Mouse (Mus musculus) testis, postnatal 14 days (tissue): ENCODE data around the gene Agap1.

ENCODE experiments used
- DNase-seq: peaks from one replicate; pipeline ENCODE4 v3.0.0; 2021; ENCODE audit warnings: low spot score

The Agap1 gene

DNA sequence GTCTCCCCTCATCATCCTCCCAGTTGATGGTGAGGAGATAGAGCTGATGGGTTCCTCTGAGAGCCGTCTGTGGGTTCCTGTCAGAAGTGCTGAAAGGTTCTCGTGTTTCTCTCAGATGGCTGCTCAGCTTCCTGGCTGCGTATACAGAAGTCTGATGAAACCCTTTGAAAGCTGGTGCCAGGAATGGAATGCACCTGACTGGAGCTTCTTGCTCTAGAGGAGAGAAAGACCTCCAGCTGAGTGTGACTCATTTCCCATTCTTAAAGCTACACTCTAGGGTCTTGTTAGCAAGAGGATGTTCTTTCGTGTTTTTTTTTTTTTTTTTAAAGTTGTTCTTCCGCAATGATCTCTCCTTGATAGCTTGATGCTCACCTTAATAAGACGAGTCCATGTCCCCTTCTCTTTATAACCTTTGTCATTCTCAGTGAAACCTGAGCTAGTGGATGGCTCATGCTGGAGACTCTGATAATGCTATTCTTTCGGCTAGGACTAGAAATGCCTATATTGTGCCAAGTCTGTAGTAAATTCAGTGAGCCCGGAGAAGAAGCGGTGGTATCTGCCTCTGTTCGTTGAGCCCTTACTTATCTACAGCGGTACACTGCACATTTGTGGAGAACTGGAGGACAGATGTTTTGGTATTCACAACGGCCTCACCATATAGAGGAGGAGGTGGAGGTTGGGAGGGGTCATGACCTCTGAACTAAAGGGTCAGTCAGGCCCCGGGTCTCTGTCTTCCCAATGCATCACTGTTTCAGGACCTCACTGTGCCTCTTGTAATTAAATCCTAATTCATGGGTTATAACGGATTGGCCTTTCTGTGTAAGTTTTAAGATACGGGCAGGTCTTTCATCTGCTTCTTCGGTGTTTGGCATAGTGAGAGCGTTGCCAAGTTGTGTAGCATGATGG is 2.8 kb downstream of the Agap1 start:
- no peak for DNase-seq

DNA sequence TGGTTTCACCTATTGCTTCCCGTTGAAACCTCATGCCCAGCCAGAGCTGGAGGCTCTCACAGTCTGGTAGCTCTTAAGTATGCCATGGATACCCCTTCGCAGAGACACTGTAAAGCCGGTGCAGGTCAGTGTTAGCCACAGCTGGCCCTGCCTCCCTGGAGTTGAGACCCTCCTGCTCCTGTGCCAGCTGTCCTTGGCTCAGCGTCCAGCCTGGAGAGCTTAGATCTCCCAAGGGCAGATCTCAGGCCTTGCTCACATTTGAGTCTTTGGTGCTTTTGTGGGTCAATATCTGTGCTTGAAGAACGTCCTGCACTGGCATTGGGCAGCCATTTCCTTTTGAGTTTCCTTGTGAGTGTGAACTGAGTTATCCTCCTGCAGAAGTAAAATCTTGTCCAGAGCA is 7.3 kb downstream of the Agap1 start:
- no peak for DNase-seq

DNA sequence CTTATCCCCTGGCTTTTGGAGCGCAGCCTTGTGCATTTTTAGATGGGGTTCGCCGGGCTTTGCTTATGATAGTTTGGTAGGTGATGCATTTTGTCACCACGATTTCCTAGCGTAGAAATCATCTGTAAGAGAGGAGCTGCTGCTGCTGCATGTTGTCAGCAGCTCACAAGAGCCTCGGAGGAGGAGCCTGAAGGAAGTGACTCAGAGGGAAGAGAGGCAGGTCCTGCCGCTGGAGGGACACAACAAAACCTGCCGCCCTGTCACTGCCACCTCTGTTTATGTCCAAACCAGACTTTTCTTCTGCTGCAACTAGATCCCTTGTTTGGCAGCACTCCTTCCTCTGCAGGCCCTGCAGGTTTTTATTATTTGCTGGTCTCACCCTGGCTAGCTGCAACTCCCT is 8.5 kb downstream of the Agap1 start:
- DNase-seq = no peak

DNA sequence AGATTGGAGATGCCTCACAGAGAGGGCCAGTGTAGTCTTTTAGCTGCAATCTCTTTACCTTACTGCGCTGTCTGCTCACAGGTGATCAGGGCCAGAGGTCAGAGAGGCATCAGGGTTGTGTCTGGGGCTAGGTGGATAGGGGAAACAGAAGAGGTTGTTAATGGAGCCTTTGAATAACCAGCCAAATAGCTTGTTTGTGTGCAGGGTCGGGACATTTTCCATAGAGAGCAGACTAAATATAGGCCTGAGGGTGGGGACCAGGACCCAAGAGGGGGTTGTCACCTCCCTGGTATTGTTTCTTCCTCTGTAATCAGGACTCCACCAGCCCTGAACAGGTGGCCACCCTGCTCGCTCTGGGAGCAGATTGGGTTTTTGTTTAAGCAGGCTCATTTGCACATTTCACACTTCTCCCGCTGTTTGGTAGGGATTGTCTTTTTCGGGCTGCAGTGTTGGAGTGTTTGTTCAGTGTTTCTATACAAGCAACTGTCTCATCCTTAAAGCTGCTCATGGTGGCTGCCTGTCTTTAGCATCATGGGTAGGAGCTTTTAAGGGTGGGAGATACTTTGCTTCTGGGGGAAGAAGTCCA is 10.9 kb downstream of the Agap1 start:
- no peak for DNase-seq

GRCm38 (mm10) chr1:89467321-89468069 is 12.9 kb downstream of the Agap1 start:
- no peak for DNase-seq

- no peak for DNase-seq
These were observed 13.5 kb downstream of the Agap1 start for GRCm38 (mm10) chr1:89468141-89468540.

GRCm38 (mm10) chr1:89471430-89471829 is 16.8 kb downstream of the Agap1 start:
- DNase-seq = no peak

DNA sequence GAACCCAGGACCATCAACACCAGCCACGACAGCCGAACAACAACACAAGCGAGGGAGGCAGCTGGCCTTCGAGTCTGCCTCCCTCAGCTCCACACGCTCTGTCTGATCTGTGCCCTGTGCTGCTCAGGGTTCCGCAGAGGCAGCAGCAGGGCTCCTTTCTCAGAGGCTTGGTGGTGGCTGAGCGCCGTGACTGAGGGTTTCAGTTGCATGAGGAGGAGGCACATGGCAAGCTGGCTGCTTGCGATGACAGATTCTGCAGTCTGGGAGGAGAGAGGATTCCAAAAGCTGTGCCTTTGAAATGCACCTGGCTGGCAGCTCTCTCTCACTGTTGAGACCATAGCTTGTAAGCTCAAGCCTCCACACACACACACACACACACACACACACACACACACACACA is 17.3 kb downstream of the Agap1 start:
- DNase-seq = no peak

GRCm38 (mm10) chr1:89473946-89474345 is 19.3 kb downstream of the Agap1 start:
- DNase-seq = no peak

DNA sequence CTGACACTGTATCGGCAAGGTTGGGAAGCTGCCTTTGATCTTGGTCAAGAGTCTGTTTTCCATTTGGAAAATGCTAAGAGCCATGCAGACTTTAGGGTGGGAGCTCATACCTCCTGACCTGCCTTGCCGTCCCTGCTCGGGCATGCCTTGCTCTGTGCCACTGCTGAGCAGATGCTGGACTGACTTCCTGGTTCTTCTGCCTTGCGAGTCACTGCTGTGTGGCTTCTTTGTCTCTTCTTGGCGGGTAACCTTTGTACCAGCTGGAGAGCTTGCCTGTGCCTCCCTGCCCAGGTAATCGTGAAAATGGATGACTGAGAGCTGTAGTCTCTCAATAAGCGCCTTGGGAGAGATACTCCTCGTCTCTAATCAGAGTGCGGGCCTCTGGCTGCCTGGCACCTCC is 20.2 kb downstream of the Agap1 start:
- DNase-seq = no peak

- no peak for DNase-seq
These were observed 22.4 kb downstream of the Agap1 start for GRCm38 (mm10) chr1:89477033-89477432.

DNA sequence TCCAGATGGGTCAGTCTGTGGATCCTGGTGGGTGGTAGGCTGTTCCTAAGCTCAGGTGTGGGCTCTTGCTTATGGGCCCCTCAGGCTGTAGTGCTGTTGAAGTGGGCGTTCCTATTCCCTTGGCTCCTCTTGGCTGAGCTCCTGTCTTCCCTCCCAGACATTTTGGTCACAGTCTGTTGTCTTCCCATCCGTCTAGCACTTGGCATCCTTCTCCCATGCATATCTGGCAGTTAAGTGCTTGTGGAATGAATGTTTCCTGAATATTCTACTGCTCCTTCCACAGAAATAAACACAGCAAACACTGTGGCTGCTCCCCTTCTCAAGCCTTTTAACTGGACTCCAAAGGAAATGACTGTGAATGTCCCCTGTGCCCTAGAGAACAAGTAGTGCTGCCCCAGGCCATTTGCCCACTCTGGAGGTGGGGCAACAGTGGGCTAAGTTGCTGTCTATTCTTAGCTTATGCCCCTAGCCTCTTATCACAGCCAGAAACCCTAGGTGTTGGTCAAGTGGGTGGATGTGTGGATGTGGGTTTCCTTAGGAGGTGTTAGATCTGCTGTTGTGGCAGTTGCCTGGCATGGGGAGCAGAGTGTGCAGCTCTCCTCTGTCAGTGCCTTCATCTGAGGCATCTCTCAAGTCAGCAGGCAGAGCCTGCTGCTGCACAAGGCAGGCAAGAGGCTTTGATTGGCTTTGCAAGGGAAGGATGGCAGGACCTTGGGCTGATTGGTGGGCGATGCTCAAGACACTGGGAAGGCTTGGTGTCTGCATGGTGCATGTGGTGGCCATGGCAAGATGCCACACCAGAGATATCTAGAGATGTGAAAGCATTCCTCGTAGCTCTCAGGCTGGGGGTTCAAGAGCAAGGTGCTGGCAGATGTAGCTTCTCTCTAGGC is 24.2 kb downstream of the Agap1 start:
- DNase-seq = no peak

GRCm38 (mm10) chr1:89481154-89481553 is 26.5 kb downstream of the Agap1 start:
- DNase-seq = no peak

DNA sequence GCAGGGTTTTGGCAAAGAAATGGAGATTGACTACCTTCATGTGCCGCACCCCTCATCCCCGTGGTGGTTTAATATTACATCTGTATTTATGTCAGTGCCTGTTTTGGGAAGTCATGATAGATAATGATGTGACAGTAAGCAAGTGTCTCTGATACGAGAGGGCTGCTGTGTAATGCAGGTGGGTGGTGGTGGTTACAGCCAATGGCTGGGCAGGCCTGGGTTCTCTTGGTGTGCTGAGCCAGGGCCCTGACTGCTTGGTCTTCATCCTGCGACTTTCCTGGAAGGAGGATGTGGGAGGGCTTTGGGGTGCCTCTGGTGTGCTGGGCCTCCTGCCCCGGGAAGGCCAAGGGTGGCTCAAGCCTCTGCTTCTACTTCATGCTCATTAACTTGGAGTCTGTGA is 28.2 kb downstream of the Agap1 start:
- DNase-seq = no peak

DNA sequence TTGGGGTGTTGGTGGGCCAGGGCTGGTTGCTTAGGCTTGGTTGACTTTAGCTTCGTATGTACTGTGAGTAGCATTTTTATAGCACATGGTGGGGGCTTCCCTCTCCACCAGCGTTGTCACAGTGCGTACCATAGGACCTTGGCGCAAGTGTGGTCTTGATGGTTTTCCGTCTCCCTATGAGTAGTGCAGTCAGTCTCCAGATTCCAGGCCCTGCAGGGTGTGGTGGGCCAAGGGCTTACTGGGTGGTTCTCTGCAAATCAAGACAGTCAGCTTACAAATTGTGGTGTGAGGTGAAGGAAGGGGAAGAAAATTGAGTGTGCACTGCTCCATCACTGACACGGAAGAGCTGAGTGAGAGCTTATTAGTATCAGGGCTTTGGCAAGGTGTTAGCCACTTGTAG is 32.3 kb downstream of the Agap1 start:
- DNase-seq = no peak

DNA sequence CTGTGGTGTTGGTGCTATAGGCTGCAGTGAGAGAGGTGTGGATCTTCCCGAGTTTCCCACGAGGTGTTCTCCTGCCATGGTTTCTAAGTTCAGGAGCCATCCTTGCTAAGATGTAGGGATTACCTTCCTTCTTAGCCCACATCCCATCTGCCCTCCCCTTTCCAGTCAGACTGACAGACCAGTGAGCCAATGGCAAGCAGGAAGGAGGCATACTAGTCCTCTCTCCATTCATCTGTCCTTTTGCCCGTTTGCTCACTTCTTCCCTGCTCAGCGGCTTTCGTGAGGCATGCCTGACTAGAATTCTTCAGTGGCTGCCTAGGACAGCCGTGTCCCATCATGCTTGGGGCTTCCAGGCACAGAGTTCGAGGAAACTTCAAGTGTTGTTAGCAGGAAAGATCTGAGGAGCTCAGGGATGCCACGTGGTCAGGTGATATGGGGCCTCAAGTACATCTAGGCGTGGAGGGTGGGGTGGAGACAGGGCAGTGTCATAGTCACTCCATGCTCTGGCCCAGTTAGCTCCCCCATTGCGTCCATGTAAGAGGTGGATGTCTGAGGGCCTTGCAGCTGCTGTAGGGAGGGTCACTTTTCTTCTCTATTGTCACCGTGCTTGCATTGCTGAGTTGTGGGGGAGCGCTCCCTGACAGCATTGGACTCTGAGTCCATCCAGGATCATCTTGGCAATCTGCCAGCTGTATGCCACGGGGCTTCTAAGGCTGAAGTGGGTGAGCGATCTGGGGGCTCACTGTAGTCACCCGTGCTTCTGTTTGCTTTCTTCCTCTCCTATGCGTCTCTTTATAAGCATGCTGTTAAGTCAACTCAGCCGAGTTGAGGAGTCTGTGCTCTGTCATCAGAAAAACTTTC is 34.7 kb downstream of the Agap1 start:
- no peak for DNase-seq

DNA sequence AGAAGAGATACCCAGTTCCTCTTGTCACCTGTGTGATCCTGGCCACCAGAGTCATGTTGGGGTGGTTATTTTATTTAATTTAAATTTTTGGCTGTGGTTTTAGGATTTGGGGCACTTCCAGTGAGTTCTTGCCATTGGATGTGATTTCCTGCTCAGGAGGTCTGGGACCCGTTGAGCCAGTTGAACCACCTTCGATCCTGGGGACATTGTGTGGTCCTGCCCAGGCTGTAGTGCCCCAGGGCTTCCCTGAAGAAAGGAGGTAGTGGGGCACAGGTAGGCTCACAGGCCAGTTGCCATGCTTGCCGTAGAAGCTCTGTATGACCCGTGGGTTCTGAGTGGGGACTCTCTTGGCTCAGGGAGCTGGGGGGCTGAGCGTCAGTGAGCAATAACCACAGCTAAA is 38.6 kb downstream of the Agap1 start:
- no peak for DNase-seq

GRCm38 (mm10) chr1:89494816-89495215 is 40.2 kb downstream of the Agap1 start:
- DNase-seq = no peak

- DNase-seq = no peak
These were observed 41.6 kb downstream of the Agap1 start for GRCm38 (mm10) chr1:89496204-89496603.

- no peak for DNase-seq
These were observed 46.3 kb downstream of the Agap1 start for GRCm38 (mm10) chr1:89500925-89501324.

DNA sequence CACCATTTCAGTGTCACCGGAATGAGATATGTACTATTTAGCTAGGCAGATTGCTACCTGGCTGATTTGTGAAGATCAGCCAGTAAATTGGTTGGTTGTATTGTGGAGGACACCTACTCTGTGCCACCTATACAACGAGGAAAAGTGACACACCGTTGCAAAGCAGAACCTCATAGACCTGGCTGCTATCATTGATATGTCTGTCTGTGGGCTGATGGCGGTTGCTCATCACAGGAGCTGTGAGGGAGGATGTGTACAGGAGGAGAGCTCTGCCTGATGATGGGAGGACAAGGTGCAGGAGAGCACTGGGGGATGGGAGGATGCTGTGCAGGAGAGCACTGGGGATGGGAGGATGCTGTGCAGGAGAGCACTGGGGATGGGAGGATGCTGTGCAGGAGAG is 46.7 kb downstream of the Agap1 start:
- no peak for DNase-seq
